Mouse (Mus musculus) urinary bladder, postnatal 25 days (tissue): Measurements from ENCODE around the gene Sulf2.
"Not testable (repeated sequence)": the region's sequence is repeated elsewhere in the genome, so short reads cannot be mapped to it uniquely, and the experiment has no call there.

ENCODE experiments used
- DNase-seq: peaks from one replicate; pipeline ENCODE4 v3.0.0; 2022; ENCODE audit warnings: low spot score

Gene Sulf2

GRCm38 (mm10) chr2:166155454-166155815, at the start of gene Sulf2:
Gene Sulf2 (minus strand): TSS chr2:166155663.
- DNase-seq = peak; percentile 62

- DNase-seq = no peak
Measured at GRCm38 (mm10) chr2:166204174-166204573, 48.7 kb upstream of the Sulf2 start.

GRCm38 (mm10) chr2:166203647-166204046, 48.2 kb upstream of the Sulf2 start:
- DNase-seq = no peak

GRCm38 (mm10) chr2:166197964-166198363, 42.5 kb upstream of the Sulf2 start:
- no peak for DNase-seq

- DNase-seq = no peak
Measured at GRCm38 (mm10) chr2:166197064-166197463, 41.6 kb upstream of the Sulf2 start.

GRCm38 (mm10) chr2:166196080-166196786, 40.8 kb upstream of the Sulf2 start:
- no peak for DNase-seq

GRCm38 (mm10) chr2:166195041-166195440, 39.6 kb upstream of the Sulf2 start:
- no peak for DNase-seq

- no peak for DNase-seq
Measured at GRCm38 (mm10) chr2:166194112-166194758, 38.8 kb upstream of the Sulf2 start.

- DNase-seq = no peak
Measured at GRCm38 (mm10) chr2:166193509-166193908, 38.0 kb upstream of the Sulf2 start.

GRCm38 (mm10) chr2:166190816-166191215, 35.4 kb upstream of the Sulf2 start:
- no peak for DNase-seq

GRCm38 (mm10) chr2:166189191-166189590, 33.7 kb upstream of the Sulf2 start:
- DNase-seq = no peak

GRCm38 (mm10) chr2:166187874-166188453, 32.5 kb upstream of the Sulf2 start:
- not testable (repeated sequence) for DNase-seq

- not testable (repeated sequence) for DNase-seq
Measured at GRCm38 (mm10) chr2:166187319-166187718, 31.9 kb upstream of the Sulf2 start.

- no peak for DNase-seq
Measured at GRCm38 (mm10) chr2:166186244-166186948, 30.9 kb upstream of the Sulf2 start.

GRCm38 (mm10) chr2:166185768-166186167, 30.3 kb upstream of the Sulf2 start:
- no peak for DNase-seq

GRCm38 (mm10) chr2:166184417-166184816, 29.0 kb upstream of the Sulf2 start:
- no peak for DNase-seq

- DNase-seq = no peak
Measured at GRCm38 (mm10) chr2:166182009-166182685, 26.7 kb upstream of the Sulf2 start.

GRCm38 (mm10) chr2:166180744-166181508, 25.5 kb upstream of the Sulf2 start:
- peak; percentile 38 for DNase-seq

- DNase-seq = no peak
Measured at GRCm38 (mm10) chr2:166180136-166180649, 24.7 kb upstream of the Sulf2 start.

- DNase-seq = no peak
Measured at GRCm38 (mm10) chr2:166179457-166180101, 24.1 kb upstream of the Sulf2 start.
